Mouse (Mus musculus): ENCODE data around the gene Rhobtb1.
A peak's percentile ranks its signal among the peaks of the same experiment; 100 is the strongest.

Gene Rhobtb1

DNA sequence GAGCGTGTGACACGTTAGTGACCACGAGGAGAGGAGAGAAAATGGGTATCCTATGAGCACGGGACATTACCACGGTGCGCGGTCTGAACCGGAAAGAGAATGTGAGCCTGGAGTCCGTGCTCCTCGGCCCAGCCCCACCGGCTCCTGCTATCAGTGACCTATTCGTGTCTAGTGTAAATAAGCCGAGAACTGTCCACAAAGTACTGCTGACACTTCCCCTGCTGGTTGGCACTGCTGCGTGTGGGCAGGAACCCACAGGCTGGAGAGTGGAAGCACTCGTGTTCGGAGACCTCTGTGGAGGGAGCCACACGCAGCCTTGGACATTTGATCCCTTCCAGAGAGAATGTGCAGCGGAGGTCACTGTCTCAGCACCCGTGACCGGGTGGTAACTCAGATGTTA, at the start of gene Rhobtb1:
Rhobtb1 (plus strand) TSS at position 390 of the 400 bp plus-strand sequence.
- no peak for DNase-seq

GRCm38 (mm10) chr10:69101988-69102387, 49.2 kb upstream of the Rhobtb1 start:
- peak; percentile 36 to 46 for DNase-seq

- DNase-seq = no peak
Measured at GRCm38 (mm10) chr10:69104143-69104882, 46.9 kb upstream of the Rhobtb1 start.

GRCm38 (mm10) chr10:69104883-69105225, 46.4 kb upstream of the Rhobtb1 start:
- no peak for DNase-seq

- DNase-seq = no peak
Measured at GRCm38 (mm10) chr10:69106796-69107195, 44.4 kb upstream of the Rhobtb1 start.

- DNase-seq = no peak
Measured at GRCm38 (mm10) chr10:69107253-69107652, 44.0 kb upstream of the Rhobtb1 start.

GRCm38 (mm10) chr10:69114384-69114783, 36.9 kb upstream of the Rhobtb1 start:
- DNase-seq = no peak

DNA sequence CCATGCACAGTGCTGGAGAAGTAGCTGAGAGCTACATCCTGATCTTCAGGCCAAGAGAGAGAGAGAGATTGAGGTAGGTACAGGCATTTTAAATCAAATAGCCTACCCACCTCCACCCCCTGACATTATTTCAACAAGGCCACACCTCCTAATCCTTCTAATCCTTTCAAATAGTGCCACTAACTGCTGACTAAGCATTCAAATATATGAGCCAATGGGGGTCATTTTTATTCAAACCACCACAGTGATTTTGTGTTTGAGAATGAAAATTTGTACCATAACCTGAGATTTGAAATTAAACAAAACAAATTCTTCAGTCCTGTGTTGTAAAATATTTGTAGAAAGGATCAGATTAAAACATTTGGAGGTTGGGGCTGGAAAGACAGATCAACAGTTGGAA, 33.2 kb upstream of the Rhobtb1 start:
- DNase-seq = no peak

- DNase-seq = no peak
Measured at GRCm38 (mm10) chr10:69118893-69119292, 32.3 kb upstream of the Rhobtb1 start.

DNA sequence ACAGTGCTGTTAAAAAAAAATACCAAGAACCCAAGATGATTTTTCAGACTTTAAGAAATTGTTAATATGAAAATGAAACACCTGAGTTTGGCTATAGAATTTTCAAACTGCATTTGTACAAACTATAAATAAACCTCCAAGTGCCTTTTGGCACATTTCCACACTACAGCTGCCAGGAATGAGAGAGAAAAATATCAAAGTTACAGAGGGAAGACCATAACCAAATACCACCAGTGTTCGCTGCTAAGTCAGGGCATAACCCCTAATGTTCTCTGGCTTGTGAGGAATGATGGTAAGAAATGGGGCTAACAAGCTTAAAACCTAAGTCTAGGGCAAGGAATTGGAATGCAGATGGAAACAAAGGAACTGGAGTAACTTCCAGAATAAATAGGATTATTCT, 31.8 kb upstream of the Rhobtb1 start:
- DNase-seq = no peak

GRCm38 (mm10) chr10:69126546-69126945, 24.7 kb upstream of the Rhobtb1 start:
- no peak for DNase-seq

DNA sequence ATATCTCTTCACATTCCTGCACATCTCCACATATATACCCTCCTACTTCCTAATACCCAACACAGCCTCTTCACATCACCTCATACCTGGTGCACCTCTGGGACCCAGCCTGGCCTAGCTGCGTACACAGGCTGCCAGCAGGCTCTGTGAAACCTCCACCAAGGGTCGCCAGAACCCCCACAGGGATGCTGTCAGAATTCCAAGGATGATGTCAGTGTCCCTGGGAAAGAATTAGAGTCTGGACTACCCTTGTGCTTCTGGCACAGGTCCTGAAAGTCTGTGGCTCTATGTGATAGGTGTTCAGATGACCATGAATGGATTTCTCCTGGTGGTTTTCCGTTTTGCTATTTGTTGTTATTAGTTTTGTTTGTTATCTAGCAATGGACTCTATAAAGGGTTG, 22.7 kb upstream of the Rhobtb1 start:
- no peak for DNase-seq

GRCm38 (mm10) chr10:69130613-69131012, 20.6 kb upstream of the Rhobtb1 start:
- DNase-seq = no peak

GRCm38 (mm10) chr10:69134356-69134755, 16.9 kb upstream of the Rhobtb1 start:
- no peak for DNase-seq

- no peak for DNase-seq
Measured at GRCm38 (mm10) chr10:69136241-69136828, 14.9 kb upstream of the Rhobtb1 start.

- no peak for DNase-seq
Measured at GRCm38 (mm10) chr10:69149252-69149651, 2.0 kb upstream of the Rhobtb1 start.

- no peak for DNase-seq
Measured at GRCm38 (mm10) chr10:69152971-69153370, 1.7 kb downstream of the Rhobtb1 start.

- DNase-seq = no peak
Measured at GRCm38 (mm10) chr10:69155428-69156175, 4.4 kb downstream of the Rhobtb1 start.

DNA sequence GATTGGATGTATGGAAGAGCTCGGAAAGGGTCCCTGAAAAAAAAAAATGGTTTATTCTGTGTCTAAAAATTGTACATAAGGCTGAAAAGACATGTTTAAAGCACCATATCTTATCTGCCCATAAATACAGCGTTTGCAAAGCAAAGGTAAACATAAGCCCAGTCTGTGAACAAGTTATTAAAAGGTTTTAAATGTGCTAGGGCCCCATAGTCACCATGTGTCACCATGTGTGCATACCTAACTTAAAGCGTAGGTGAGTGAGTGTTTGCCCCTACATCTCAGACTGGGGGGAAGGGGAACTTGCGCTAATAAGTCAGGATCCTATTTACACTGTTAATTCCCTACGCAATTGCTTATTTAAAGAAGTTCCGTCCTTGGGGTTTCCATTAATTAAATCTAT, 5.2 kb downstream of the Rhobtb1 start:
- DNase-seq = no peak

GRCm38 (mm10) chr10:69157471-69157870, 6.2 kb downstream of the Rhobtb1 start:
- no peak for DNase-seq

DNA sequence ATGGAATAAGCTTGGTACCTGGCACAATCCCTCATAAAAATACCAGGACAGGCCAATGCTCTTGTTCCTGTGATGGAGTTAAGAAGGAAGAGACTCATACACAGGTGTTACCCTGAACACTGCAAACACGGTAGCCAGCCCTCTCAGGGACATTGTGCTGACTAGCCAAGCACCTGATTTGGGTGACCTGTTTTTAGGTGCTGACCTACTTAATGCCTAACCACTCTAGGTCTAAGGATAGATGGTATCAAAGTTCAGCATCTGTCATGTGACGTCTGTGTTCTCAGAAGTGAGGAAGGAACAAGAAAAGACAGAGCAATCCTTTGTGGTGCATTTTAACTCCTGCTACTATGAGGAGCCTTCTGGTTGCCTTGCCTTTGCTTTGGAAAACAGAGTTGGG, 9.6 kb downstream of the Rhobtb1 start:
- peak in 1 of 2 experiments; percentile 23 for DNase-seq

DNA sequence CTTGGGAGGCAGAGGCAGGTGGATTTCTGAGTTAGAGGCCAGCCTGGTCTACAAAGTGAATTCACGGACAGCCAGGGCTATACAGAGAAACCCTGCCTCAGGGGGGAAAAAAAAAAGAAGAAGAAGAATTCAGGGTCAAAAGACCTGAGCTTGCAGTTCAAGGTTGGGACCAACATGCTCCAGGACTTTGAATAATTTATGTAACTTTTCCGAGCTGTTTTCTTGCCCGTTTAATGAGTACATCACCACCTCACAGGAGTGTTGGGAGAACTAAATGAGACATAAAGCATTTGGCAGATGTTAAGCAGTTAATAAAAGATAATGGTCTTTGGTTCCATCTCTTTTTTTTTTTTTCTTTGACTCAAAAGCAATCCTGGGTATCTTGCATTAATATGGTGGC, 10.3 kb downstream of the Rhobtb1 start:
- DNase-seq = no peak

DNA sequence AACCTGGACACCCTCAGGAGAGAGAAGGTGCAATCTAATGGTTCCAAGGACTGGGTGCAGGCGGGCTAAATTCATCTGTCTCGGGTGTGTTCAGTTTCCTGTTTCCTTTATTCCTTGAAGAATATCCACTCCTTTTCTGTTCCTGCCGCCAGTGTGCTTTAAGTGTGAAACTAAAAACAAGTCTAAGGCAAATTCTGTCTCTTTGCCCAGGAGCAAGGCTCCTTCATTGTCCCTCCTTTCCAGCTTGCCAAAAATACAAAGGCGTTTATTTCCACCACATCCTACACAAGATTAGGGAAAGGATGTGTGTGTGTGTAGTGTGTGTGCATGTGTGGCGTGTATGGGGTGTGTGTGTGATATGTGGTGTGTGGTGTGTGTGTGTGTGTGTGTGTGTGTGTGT, 11.3 kb downstream of the Rhobtb1 start:
- no peak for DNase-seq

DNA sequence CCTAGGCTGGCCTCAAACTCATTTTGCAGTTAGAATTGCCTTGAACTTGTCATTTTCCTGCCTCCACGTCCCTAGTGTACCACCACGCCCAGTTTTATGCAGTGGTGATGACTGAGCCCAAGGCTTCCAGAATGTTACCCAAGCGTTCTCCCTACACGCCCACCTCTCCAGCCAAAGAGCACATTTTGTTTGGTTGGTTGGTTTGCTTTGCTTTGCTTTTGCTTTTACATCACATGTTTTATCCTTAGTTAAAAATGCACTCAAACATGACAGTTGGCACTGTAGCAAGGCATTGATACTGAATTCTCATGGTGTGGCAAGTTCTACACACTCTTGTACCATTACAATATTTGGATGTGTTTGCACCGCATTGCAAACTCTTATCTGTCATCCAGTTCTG, 12.0 kb downstream of the Rhobtb1 start:
- no peak for DNase-seq

Measured in thymus, postnatal 36 days (tissue).